Mouse (Mus musculus): Measurements from ENCODE around the gene Kcnip2. TPM values are rescaled to one million over a fixed set of nuclear protein-coding genes. Genes with fewer than 3 reads are reported as not detected.
A peak's percentile ranks its signal among the peaks of the same experiment; 100 is the strongest.

The Kcnip2 gene
- total RNA-seq (2022) = under 1 TPM; 0.39 to 0.78 (median 0.58) TPM

DNA sequence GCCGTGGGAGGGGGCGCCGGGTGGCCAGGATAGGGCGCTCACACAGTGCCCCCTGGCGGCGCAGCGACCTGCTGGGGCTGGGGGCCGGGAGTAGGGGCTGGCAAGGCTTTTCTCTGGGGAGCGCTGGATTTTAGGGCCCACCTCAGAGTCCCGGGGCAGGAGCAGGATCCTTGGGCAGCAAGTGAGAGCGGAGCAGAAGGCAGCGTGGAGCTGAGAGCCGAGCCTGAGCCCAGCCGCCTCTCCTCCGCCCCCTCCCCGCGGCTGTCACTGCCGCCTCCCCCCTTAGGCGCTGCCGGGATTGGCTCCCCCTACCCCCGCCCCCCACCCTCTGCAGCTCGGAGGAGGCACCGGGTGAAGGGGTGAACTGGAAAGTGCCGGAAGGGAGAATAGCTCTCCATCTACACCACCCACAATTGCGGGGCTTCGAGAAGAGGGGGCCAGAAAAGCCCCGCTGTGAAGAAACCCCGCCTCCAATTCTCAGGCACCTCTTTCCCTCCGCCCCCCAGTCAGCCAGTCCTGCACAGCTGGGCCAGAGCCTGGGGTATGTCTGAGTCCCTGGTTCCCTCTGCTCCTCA is at the start of gene Kcnip2:
TSS of gene Kcnip2 (minus strand) at position 231 of the 575 bp plus-strand sequence.
- no peak for DNase-seq (ENCODE audit: low spot score in 2 of 2)

DNA sequence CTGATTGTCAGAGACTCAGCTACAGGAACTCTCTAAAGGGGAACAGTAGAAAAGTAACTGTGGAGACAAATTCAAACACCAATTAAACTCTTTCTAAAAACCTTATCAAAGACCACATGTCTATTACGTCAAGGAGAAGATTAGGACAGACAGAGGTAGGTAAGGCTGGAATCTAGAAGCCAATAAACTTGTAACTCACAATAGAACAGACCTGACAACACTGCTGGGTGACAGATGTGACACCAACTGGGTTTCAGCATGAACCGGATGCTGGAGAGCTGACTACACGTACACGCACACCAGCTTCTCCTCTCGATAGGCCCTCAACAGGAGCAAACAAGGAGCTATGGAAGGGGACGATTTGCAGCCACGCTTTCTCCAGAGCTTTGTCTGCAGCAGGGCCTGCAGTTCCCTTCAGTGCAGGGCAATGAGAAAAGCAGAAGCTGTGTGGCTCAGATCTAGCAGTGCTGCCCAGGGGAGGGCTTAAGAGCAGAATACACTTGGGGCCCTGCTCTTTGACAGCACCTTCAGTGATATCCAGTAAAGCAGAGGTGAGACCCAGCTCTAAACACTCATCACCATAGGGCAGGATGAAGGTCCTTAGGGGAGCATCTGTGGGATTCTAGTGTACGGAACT is 39.5 kb upstream of the Kcnip2 start:
- no peak for DNase-seq (ENCODE audit: low spot score in 2 of 2)

DNA sequence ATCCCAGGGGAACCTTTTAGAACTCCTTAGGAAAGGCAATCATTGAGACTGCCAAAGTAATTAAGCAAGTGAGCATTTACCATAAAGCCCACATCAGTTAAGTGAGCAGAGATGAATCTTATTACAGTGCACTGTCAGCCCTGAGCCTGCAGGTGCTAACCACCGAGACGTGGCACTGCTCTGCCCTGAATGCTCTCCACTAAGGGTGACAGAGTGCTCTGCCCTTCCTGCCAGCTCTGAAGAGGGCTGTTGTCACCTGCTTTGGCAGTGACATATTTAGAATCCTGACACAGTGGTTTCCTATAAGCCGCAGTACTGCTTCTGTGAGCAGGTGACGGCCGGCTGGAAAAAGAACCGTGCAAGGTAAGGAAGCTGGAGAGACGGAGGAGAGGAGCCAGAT is 38.7 kb upstream of the Kcnip2 start:
- DNase-seq (ENCODE audit: low spot score in 2 of 2) = peak in 1 of 2 experiments; percentile 26

DNA sequence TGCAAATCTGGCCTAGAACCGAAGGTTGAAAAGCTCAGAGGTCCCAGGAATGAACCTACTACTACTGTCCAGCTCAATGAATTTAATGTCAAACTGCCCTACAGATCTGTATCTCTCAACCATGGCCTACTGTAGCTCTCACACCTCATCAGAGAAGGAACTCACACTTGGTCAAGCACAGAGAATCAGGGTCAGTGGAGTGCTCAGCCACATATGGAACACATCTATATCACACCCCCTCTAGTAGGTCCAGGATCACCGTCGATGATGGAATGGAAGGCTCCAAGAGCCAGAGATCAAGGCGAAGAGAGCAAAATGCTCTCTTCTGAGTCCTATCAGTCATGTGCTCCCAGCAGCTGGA is 31.9 kb upstream of the Kcnip2 start:
- no peak for DNase-seq (ENCODE audit: low spot score in 2 of 2)

DNA sequence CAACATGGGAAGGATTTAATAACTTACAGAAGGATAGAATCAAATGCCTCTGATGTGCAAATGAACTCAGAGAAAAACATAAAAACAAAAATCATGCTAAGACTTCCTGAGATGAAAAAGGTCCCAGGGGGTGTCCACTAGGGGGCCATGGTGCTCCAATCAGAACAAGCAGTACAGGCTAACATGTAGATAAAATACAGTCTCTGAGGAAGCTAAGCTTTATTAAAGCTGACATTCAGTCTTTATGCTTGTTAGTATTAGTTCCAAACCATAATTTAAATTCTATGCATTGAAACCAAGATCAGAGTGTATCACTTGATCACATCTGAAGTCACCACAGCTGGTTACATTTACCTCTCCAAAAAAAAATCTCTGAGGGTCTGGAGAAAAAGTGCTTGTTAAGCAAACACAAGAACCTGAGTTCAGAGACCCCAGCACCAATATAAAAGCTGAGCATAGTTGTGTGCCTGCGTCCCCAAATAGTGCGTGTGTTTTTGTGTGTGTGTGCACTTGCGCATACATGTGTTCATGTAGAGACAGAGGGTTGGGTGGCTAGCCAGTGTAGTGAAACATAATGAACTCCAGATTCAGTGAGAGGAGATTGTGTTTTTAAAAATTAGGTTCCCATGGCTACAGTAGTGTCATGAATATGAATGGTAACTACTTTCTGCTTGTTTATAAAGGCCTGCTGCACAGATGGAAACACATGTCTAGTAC is 31.3 kb upstream of the Kcnip2 start:
- DNase-seq (ENCODE audit: low spot score in 2 of 2) = no peak

DNA sequence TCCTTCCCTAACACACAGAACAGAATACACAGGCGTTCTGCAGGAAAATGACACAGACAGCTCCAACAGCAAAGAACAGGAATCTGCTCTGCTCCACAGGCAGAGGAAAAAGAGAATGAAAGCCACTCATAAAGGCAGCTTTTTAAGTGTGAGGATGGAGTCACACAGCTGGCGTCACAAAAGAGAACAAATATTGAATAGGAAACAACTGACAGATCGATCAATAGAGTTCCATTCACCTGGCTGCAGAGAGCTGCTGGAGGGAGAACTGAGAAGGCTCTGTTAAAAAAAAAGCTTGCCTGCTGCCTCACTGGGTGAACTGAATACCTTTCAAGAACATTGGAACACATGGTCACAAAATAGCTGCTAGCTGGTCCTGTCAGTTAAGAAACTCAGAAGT is 28.3 kb upstream of the Kcnip2 start:
- DNase-seq (ENCODE audit: low spot score in 2 of 2) = no peak

DNA sequence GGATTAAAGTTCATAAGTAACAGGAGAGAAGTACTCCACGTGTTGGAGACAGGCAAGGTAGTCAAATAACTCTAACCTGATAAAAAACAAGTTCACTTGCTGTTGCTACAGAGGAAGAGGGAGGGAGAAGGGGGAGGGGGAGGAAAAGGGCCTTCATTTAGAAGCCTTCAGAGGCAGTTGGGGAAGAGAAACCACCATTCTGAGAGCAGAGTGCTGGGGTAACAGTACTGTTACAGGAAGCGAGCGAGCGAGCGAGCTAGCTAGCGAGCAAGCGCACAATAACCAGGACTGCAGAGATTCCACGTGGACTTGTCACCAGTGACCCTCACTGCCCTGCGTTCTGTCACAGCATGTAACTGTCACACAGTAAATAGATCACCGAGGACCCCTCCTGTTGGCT is 27.6 kb upstream of the Kcnip2 start:
- no peak for DNase-seq (ENCODE audit: low spot score in 2 of 2)

DNA sequence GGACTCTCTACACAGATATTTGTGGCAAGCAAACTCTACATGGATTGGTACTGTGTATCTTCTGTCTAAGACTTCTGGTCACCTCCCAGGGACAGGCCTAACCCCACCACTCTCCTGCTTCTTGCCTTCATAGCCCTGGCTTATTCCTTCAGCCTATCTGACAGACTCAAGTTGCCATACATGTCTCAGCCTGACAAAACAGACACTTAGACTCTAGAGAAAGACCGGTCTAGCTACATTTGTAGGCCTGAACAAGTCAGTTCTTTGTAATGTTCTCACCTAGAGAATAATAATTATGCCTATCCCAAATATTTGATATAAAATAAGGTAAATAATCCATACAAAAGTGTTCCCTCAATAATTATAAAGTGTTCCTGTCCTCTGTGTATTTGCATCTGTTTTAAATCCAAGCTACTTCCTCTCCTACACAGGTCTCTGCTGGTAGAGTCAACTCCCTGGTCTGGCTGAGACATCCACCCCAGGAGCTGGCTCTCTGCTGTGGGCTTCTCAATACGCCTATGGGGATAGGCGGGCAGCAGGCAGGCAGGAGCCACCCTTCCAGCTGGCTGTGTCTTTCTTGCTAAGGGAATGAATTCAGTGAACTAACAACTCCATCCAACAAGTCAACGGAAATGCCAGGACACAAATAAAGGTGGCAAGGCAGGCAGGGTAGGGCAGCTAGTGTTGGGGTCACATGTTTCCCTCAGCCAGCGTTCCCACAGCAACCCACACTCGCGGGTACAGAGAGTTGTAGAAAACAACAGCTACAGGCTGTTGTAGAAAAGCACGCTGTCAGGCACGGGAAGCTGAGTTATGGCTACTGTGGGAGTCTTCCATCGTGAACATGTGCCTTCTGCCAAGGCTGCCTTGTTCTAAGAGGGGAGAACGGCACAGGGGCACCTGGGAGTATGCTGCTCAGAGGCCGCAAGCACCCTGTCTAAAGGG is 21.5 kb upstream of the Kcnip2 start:
- DNase-seq (ENCODE audit: low spot score in 2 of 2) = no peak

DNA sequence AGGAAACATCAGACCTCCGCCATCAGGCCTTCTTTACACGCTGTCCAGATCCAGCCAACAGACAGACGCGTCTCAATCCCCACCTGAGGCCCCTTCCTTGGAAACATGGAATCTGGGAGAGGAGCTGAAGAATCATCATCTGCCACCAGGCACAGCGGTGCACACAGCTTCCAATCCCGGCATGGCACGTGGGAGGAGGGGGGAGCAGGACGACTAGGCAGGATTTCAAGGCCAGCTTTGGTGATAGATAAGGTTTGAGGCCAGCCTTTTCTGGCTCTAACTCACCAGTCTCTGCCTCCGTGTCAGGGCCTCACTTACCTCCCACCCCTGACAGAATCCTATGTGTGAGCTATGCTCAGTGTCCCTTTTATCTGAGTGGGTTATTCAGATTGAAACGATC is 19.6 kb upstream of the Kcnip2 start:
- no peak for DNase-seq (ENCODE audit: low spot score in 2 of 2)

DNA sequence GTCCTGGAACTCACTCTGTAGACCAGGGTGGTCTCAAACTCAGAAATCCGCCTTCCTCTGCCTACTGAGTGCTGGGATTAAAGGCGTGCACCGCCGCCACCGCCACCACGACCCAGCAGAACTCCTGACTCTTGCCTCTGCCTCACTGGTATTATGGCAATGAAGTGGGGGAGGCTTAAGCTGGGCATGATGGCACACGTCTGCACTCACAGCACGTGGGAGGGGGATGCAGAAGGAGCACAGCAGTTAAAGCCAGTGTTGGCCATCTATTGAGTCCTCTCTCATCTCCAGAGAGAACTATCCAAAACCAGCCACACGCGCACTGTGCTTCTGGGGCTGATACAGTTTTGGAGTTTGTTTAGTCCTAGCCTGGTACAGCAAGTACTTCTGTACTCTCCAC is 17.8 kb upstream of the Kcnip2 start:
- no peak for DNase-seq (ENCODE audit: low spot score in 2 of 2)

DNA sequence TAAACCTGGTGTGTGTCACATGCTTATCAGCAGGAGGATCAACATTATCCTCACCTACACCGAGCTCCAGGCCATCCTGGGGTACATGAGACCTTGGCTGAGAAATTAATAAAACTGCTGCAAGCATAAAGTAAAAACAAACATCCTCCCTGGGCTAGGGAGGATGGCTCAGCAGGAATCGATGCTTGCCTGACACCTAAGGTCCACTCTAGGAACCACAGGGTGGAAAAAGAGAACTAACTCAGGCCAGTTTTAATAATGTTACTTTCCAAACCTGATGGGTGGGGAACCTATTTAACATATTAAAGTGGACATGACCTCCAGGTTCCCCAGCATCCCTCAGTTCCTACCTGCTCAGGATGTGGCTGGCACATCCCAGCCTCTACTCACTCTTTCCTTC is 14.8 kb upstream of the Kcnip2 start:
- DNase-seq (ENCODE audit: low spot score in 2 of 2) = no peak

DNA sequence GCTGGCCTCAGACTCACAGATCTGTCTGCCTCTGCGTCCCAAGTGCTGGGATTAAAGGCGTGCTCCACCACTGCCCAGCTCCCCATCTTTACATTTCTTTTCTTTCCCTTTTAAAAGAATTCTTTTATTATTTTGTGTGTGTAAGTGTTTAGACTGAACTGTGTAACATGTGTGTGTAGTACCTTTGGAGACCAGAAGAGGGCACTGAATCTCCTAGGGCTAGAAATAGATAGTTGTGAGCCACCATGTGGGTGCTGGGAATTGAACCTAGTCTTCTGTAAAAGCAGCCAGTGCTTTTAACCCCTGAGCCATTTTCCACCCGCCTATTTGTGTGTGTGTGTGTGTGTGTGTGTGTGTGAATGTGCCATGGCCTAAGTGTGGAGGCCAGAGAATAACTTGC is 11.9 kb upstream of the Kcnip2 start:
- DNase-seq (ENCODE audit: low spot score in 2 of 2) = no peak

DNA sequence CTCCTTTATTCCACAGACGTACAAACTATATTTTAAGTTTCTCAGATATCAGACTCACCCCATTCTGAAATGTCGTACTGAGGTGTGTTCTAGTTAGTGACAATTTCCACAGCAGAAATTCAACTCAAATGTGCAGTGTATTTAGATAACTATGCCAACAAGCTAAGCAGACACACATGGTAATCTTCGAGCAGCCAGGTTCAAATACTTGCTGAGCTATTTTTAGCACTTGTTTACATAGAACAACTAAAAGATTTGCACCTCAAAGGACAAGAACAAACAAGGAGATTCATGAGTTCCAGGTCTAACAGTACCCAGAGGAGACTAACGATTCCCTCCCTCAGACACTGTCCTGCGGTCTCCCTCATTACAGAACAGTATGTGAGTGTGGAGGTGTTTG is 11.3 kb upstream of the Kcnip2 start:
- DNase-seq (ENCODE audit: low spot score in 2 of 2) = no peak

DNA sequence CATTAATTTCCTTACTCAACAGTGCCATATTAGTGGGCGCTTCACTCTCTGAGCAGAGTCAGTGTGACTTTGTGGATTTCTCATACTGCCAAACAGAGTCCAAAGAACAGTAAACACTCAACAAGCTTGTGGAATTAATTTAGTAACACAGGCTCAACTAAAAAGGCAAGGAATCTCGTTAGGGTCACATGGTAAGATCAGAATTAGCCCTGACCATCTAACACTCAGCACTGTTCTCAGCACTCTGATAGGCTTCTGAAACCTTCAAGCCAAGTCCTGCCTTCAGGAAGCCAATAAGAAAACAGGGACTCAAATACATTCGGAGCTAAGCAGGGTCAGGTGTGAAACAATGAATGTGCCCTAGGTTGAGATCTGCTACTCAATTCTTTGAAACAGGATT is 10.3 kb upstream of the Kcnip2 start:
- no peak for DNase-seq (ENCODE audit: low spot score in 2 of 2)

DNA sequence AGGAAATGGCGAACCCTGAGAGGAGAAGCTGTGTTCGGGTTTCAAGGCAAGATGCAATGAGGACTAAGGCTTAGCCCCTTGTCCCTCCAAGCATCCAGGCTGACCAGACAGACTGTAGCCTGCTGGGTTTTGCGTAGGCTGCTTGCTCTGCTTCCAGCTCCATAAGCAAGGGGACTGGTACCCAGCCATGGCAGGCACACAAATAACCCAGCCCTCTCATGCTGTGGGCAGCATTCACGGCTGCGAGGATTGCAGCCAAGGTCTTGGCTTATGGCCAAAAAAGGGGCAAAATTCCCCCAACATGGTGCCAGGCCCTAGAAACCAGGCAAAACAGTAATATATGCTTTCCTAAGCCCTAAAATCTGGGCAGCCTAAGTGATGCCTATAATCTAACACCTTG is 6.0 kb upstream of the Kcnip2 start:
- DNase-seq (ENCODE audit: low spot score in 2 of 2) = no peak

DNA sequence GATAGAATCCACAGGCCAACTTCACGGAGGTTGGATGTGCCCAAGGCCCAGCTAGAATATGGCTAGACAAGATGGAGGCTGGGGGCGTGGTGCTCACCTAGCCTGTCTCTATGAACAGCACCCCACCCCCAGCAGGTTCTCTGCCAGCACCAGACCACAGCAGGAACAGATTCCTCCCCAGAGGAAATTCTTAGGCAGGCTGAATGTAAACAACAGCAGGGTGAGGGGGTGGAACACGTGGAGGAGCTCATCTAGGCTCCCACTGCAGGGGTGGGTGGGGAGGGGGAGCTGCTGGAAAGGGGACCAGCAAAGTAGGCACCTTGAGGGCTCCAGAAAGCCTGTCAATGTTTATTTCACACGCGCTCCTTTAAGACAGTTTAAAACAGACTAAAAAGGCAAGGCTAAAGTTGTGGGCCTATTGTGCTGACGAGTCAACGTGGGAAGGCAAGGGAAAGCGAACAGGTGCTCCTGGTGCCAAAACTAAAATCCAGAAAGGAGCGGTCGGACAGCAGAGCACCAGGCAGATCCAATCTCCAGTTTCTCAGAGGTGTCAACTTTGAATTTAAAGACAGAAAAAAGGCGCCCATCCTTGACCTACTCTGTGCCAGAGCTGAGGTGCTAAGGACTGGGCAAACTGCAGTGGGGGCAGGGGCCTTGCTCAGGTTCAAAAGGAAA is 2.1 kb upstream of the Kcnip2 start:
- no peak for DNase-seq (ENCODE audit: low spot score in 2 of 2)

DNA sequence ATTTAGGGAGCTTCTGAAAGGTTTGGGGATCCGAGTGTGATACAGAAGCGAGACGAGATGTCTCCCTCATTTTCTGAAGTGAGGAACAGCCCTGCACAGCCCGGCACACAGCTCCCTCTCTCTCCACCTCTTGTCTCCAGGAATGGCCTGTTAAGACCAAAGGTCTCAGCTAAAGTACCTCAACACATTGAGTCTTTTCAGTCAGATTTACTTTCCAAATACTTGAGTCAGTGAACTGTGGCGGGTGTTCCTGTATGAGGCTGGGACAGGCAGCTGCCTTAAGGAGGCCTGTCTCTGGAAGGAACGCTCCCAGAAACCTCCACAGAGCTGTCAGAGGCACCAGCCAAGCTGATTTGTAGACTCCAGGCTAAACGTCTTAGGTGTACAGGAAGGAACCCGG is 866 bp upstream of the Kcnip2 start:
- DNase-seq (ENCODE audit: low spot score in 2 of 2) = no peak

DNA sequence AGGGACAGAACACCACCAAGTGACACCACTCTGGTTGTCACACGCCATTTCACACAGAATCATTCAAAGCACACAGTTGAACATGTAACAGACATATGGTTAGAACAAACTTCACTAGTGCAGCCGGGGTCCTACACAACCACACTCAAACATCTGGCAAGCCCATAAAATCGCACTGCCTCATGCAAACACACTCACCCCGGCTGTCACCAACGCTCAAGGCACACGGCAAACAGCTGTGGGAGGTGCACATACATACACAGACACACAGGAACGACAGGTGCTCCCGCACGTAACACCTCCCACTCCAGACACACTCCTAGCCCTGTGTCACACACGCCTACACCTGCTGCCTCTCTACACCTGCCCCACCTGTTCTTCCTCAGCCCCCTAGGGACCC is 691 bp downstream of the Kcnip2 start:
- no peak for DNase-seq (ENCODE audit: low spot score in 2 of 2)

DNA sequence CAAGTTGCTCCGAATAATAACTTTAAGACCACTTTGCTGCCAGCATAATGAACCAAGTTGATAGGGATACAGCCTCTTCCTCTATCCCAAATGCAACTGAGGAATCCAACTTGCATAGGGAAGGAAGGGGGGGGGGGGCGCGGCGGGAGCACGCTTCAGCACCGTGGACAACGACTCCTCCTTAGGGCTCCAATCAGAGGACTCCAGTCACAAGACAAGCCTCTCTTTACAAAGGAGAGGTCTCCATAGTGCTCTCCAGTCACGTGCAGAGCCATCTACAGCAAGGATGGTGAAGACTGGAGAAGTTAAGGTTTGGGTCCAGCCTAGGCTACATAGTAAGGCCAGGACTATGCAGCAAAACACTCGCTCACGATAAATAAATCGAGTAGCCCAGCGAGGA is 2.1 kb downstream of the Kcnip2 start:
- DNase-seq (ENCODE audit: low spot score in 2 of 2) = no peak

DNA sequence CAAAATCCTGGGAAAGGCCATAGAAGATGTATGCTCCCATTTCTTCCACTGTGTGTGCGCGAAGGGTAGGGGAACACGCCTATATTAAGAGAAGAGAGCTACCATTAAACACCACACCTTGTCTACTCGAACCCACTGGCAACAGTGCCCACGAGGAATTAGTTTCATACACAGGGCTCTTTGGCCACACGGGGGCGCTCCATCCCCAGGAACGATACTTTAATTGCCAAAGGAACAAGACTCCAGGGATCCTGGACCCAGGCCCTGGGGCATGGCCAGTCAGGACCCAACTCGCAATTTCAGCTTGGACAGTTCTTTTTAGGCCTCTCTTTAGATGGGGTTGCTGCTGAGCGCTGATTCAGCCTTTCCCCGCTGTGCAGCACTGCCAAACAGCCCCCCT is 2.6 kb downstream of the Kcnip2 start:
- DNase-seq (ENCODE audit: low spot score in 2 of 2) = peak; percentile 71 to 75

DNA sequence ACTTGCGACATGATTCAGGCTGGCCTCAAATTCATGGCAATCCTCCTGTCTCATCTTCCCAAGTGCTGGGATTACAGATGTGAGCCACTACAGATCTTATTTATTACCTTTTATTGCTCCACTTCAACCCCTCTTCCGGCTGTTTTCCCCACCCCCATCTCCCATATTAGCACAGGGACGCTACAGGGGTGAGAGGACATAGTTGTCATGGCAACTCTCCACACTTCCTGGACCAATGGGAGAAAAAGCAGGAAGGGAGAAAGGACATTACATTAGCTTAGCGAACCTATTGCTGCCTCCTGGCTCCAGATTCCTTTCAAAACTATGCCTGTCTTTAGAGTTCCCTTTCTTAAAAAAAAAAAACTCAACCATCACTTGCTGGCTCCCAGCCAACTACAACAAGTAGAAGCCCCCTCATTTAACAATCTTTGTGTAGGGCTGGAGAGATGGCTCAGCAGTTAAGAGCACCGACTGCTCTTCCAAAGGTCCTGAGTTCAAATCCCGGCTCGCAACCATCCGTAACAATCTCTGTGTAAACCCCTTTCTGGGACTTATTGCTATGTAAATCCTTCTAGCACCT is 3.1 kb downstream of the Kcnip2 start:
- DNase-seq (ENCODE audit: low spot score in 2 of 2) = no peak
